Mouse (Mus musculus) layer of hippocampus, postnatal 10 days (tissue): ENCODE data around the gene Ocln. TPM values are rescaled to one million over a fixed set of nuclear protein-coding genes. Genes with fewer than 3 reads are reported as not detected.
"Not testable (repeated sequence)": the region's sequence is repeated elsewhere in the genome, so short reads cannot be mapped to it uniquely, and the experiment has no call there.

Source experiments
- DNase-seq, 2 experiments: peaks; one replicate each; pipeline ENCODE4 v3.0.0; 2021; ENCODE audit warnings: low spot score in 2 of 2
- total RNA-seq, 2 experiments: library from RNA; stranded (reverse); gene quantifications; 2 replicates each; pipeline ENCODE4 v1.2.3; 2021

Ocln gene
- total RNA-seq, 2 experiments from 2014 or later: 14.7 to 15.8 TPM

- DNase-seq: not testable (repeated sequence)
Measured at GRCm38 (mm10) chr13:100494370-100494769, 58.1 kb downstream of the Ocln start.

DNA sequence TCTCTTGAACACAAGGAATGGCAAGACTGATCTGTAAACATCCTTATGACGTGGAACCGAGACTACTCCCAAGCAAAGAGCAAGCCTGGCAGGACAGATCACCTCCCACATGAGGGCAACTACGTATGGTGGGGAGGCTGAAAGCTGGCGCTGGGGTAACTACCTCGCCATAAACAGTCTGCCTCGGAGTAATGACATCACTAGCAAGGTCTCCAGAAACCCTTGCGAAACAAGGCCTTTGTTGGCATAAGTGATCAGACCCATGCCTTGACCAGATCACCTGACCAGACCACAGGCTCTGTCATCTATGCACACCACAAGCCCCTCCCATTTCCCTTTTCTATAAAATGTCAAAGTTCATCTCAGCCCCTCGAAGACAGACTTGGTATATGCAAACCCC, 59.2 kb downstream of the Ocln start:
- no peak for DNase-seq

- peak; percentile 94 for DNase-seq
Measured at GRCm38 (mm10) chr13:100492061-100492787, 60.3 kb downstream of the Ocln start, which contains the start of gene Gtf2h2. Gene Gtf2h2 (minus strand): TSS chr13:100492579.

DNA sequence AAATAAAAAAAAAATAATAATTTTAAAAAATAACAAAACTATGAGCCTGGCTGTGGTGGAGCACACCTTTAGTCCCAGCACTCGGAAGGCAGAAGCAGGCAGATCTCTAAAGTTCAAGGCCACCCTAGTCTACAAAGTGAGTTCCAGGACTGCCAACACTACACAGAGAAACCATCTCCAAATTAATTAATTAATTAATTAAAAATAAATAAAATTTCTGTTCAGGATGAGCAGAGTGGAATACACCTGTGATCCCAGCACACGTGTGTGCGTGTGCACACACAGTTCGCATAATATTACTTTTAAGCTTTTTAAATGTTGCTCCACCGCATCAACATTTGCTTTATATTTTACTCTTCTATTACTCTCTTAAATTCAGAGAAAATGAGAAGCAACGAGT, 60.9 kb downstream of the Ocln start:
- no peak for DNase-seq

GRCm38 (mm10) chr13:100490424-100490823, 62.1 kb downstream of the Ocln start:
- no peak for DNase-seq

DNA sequence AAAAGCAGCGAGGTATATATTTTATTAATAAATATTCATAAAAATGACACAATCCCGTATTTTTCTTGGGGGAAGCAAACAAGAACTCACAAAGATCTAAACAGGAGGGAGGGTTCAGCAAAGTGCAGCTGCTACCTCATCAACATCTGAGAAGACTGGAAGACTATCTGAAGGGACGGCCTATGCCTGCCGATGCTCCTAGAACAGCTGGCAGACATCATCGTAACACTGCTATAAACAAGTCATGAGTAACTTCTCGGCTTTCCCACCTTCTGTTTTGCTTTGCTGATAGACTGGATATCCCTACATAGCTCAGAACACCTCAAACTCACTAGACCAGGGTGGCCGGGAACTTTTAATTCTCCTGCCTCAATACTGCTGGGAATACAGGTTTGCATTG, 68.9 kb downstream of the Ocln start:
- DNase-seq: no peak

DNA sequence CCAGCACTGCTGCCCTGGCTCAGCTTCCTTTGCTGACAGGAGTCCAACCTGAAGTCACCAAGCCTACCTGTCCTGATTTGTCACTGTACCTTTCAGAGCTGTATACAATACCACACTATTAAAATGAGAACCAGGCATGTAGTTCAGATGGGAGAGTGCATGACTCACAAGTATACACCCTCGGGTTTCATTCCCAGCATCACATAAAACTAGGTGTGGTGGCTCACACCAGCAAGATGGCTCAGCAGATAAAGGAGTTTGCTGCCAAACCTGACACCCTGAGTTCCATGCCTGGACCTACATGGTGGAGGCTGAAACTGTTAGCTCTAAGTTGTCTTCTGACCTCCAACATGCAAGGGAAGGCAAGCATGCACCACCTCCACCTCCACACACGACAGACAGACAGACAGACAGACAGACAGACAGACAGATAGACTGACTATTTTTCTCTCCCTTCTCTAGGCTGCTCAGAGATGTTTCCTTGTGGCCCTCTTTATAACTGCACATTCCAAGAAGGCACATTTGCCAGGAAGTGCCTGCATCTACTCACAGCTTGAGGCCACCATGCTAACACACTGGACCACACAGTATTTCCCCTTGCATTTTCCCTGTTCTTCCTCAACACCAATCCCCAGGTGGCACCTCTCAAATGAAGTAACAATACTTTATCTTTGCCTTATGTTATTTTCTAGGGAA, 88.8 kb downstream of the Ocln start:
- DNase-seq: no peak

- DNase-seq: no peak
Measured at GRCm38 (mm10) chr13:100461336-100461735, 91.2 kb downstream of the Ocln start.

- not testable (repeated sequence) for DNase-seq
Measured at GRCm38 (mm10) chr13:100452415-100453127, 99.9 kb downstream of the Ocln start, which contains the start of gene Naip1. Gene Naip1 (minus strand): TSS chr13:100452869.

DNA sequence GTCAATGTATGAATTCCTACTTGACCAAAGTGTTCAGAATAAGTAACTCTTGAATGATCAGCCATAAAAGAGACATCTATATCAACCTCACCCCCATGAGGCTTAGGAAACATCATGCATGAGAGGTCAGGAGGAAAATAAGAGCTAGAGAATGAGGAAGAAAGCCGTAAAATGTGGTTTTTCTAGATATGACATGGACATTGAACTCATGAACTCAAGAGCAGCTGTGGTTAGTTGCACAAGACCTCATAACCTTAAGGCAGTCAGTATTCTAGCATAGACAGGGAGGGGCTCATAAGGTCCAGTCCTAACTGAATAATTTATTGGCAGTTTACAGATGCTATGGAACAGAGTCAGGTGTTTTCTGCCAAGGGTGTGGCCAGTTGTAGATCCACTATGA, 103.0 kb downstream of the Ocln start:
- DNase-seq: no peak

Other genes starting within 250 kb of the Ocln start
- under 1 TPM; 0.16 to 0.37 TPM for gene Naip6, start 235.0 kb downstream of the Ocln start, total RNA-seq
- under 1 TPM; 0.18 to 0.27 TPM for gene Naip1, start 99.8 kb downstream of the Ocln start, total RNA-seq
- gene Gtf2h2, start 60.1 kb downstream of the Ocln start, total RNA-seq: 10 to 100 TPM; 40.2 to 49.9 TPM
- gene Marveld2, start 64.3 kb upstream of the Ocln start, total RNA-seq: 1 to 10 TPM; 1.9 to 2.8 TPM
- gene Ak6, start 98.3 kb upstream of the Ocln start, total RNA-seq: 100 to 1,000 TPM in 1 of 2 experiments, 10 to 100 TPM in 1; 93.8 to 114 TPM
- 10 to 100 TPM; 13.6 to 13.9 TPM for gene Rad17, start 98.3 kb upstream of the Ocln start, total RNA-seq
- 10 to 100 TPM; 24.1 to 32.1 TPM for gene Taf9, start 98.9 kb upstream of the Ocln start, total RNA-seq
- gene Ccdc125, start 117.0 kb upstream of the Ocln start, total RNA-seq: 1 to 10 TPM in 1 of 2 experiments, under 1 TPM in 1; 0.54 to 1.2 TPM
- 10 to 100 TPM; 33.7 to 34.7 TPM for gene Cdk7, start 178.2 kb upstream of the Ocln start, total RNA-seq
- 10 to 100 TPM; 59.0 to 60.2 TPM for gene Mrps36, start 191.9 kb upstream of the Ocln start, total RNA-seq
- gene Cenph, start 223.2 kb upstream of the Ocln start, total RNA-seq: 1 to 10 TPM; 2.4 TPM
- gene Ccnb1, start 233.9 kb upstream of the Ocln start, total RNA-seq: 1 to 10 TPM; 5.2 to 7.0 TPM